Mouse (Mus musculus) left cerebral cortex, postnatal 4 days (tissue): Measurements from ENCODE around the gene Smok3a. TPM values are rescaled to one million over a fixed set of nuclear protein-coding genes. Genes with fewer than 3 reads are reported as not detected.
"Not testable (repeated sequence)": the region's sequence is repeated elsewhere in the genome, so short reads cannot be mapped to it uniquely, and the experiment has no call there.

Experiments
- DNase-seq: peaks from one replicate; pipeline ENCODE4 v3.0.0-alpha.2; 2022
- intact Hi-C: fragments of 180-260 bp; cut with DNase I; formaldehyde crosslinking; loops from one replicate; pipeline ENCODE4 v1.15.1; 2025
- total RNA-seq, 2 experiments: library from RNA; stranded (reverse); gene quantifications; 2 replicates each; pipeline ENCODE4 v1.2.3; 2021

The Smok3a gene
- not detected for total RNA-seq

GRCm38 (mm10) chr5:138020961-138021479 lies at the start of gene Smok3a, which contains the start of gene Smok3b:
TSS of gene Smok3a (plus strand) at chr5:138021261.
TSS of gene Smok3b (plus strand) at chr5:138021429.
- DNase-seq, intact Hi-C loops: not testable (repeated sequence)

GRCm38 (mm10) chr5:137973161-137973560 lies 47.9 kb upstream of the Smok3a start:
- intact Hi-C loops = no loop called here
- no peak for DNase-seq

GRCm38 (mm10) chr5:137973738-137974137 lies 47.3 kb upstream of the Smok3a start:
- intact Hi-C loops = no loop called here
- DNase-seq = no peak

- intact Hi-C loops = no loop called here
- no peak for DNase-seq
These were observed 46.3 kb upstream of the Smok3a start for GRCm38 (mm10) chr5:137974724-137975123.

GRCm38 (mm10) chr5:137975434-137975833 lies 45.6 kb upstream of the Smok3a start:
- no peak for DNase-seq
- intact Hi-C loops = no loop called here

GRCm38 (mm10) chr5:137977291-137977690 lies 43.8 kb upstream of the Smok3a start:
- DNase-seq = no peak

GRCm38 (mm10) chr5:137979081-137979480 lies 42.0 kb upstream of the Smok3a start:
- intact Hi-C loops = no loop called here
- DNase-seq = no peak

More at GRCm38 (mm10) chr5:137977291-137977690, 43.8 kb upstream of the Smok3a start:
- intact Hi-C loops = no loop called here

GRCm38 (mm10) chr5:137981300-137981699 lies 39.8 kb upstream of the Smok3a start, which contains the start of gene Azgp1:
TSS of gene Azgp1 (plus strand) at chr5:137981520.
- intact Hi-C loops = no loop called here
- DNase-seq = no peak

- no peak for DNase-seq
- intact Hi-C loops = no loop called here
These were observed 34.7 kb upstream of the Smok3a start for GRCm38 (mm10) chr5:137986351-137986750.

- intact Hi-C loops = no loop called here
- DNase-seq = no peak
These were observed 11.6 kb upstream of the Smok3a start for GRCm38 (mm10) chr5:138009437-138009836.

- intact Hi-C loops = no loop called here
- DNase-seq = no peak
These were observed 8.7 kb upstream of the Smok3a start for GRCm38 (mm10) chr5:138012382-138012781.

GRCm38 (mm10) chr5:138016530-138016929 lies 4.5 kb upstream of the Smok3a start:
- intact Hi-C loops = no loop called here

GRCm38 (mm10) chr5:138016997-138017396 lies 4.1 kb upstream of the Smok3a start:
- intact Hi-C loops = no loop called here
- no peak for DNase-seq

More at GRCm38 (mm10) chr5:138016530-138016929, 4.5 kb upstream of the Smok3a start:
- DNase-seq = no peak

- intact Hi-C loops, DNase-seq: not testable (repeated sequence)
These were observed 1.5 kb upstream of the Smok3a start for GRCm38 (mm10) chr5:138019577-138019976.

GRCm38 (mm10) chr5:138052894-138053293 lies 31.8 kb downstream of the Smok3a start, which contains the start of gene Smok3c:
TSS of gene Smok3c (plus strand) at chr5:138053194.
- intact Hi-C loops, DNase-seq: not testable (repeated sequence)

- no peak for DNase-seq
- intact Hi-C loops = no loop called here
These were observed 52.7 kb downstream of the Smok3a start for GRCm38 (mm10) chr5:138073803-138074202.

- intact Hi-C loops = no loop called here
- DNase-seq = no peak
These were observed 54.6 kb downstream of the Smok3a start for GRCm38 (mm10) chr5:138075684-138076083.

- no peak for DNase-seq
- intact Hi-C loops = no loop called here
These were observed 55.1 kb downstream of the Smok3a start for GRCm38 (mm10) chr5:138076148-138076547.

- intact Hi-C loops = no loop called here
- DNase-seq = no peak
These were observed 59.4 kb downstream of the Smok3a start for GRCm38 (mm10) chr5:138080456-138080855.

- intact Hi-C loops = no loop called here
- no peak for DNase-seq
These were observed 60.4 kb downstream of the Smok3a start for GRCm38 (mm10) chr5:138081446-138081845.

GRCm38 (mm10) chr5:138083318-138083900 lies 62.3 kb downstream of the Smok3a start:
- intact Hi-C loops = no loop called here
- no peak for DNase-seq

- DNase-seq = no peak
- intact Hi-C loops = no loop called here
These were observed 62.9 kb downstream of the Smok3a start for GRCm38 (mm10) chr5:138083936-138084335.
